In the genomic region with DNA sequence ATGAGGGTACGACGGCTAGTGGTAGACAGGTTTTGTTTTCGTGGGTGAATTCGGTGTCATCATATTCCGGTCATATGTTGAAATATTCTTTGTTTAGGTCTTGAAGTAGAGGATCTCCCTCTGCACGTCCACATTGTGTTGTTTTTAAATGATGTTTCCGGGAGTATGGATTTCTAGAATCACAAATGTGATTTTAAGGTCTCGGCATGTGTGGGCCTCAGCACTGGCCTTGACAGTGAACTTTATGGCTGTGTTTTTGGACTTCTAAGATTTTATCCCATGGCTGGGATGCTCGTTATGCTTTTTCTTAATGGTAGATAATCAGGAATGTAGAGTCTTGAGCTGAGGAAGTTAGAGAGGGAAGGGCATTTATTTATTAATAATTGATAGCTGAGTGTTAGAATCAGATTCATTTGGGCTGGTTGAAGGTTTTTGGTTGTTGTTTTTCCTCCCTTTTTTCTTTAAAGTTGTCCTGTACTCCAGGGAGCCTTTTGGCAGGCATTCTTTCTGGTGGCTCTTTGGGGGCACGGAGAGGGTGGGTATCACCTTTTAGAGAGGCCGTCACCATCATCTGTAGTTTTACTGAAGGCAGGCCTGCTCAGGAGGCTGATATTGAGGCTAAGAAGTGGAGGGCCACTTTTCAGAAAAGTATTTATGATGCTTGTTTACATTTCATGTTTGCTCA, we compare ENCODE assay signal across 8 mouse cellular contexts.
DNase-seq lines count a peak whose midpoint lies in the region; ATAC-seq and TF ChIP-seq lines count a peak whose summit lies in the region.

No protein-coding gene starts in this region.

- no peak for TF ChIP-seq EP300 in ES-Bruce4 (IDR thresholded peaks at IDR 0.05; ENCODE audit: insufficient read depth, low read depth, low read length)

- peak overlapping the region; percentile 83 for H3K4me2 ChIP-seq in heart, embryonic 15.5 days

- H3K27ac ChIP-seq in heart, embryonic 10.5 days: peak overlapping the region; percentile 99
- H3K27ac ChIP-seq in ES-Bruce4 (ENCODE audit: insufficient read depth, low read length): no peak overlapping the region
- peak overlapping the region; percentile 98 for H3K27ac ChIP-seq in heart, embryonic 15.5 days
- H3K27ac ChIP-seq in macrophage: peak overlapping the region; percentile 82

- H3K27me3 ChIP-seq in heart, embryonic 10.5 days (ENCODE audit: insufficient read depth, poor library complexity, severe bottlenecking): no peaks in the 10 kb centered on the region
- no peaks in the 10 kb centered on the region for H3K27me3 ChIP-seq in ES-Bruce4 (ENCODE audit: control insufficient read depth, insufficient read depth, low read length, poor library complexity, severe bottlenecking)
- no peaks in the 10 kb centered on the region for H3K27me3 ChIP-seq in heart, embryonic 15.5 days

- DNase-seq in heart, embryonic 10.5 days (ENCODE audit: low spot score): no peak
- no peak for DNase-seq in heart, adult 8-10 months (ENCODE audit: low spot score)
- no peak for DNase-seq in yolk sac, embryonic 10.5 days (ENCODE audit: low spot score)
- no peak for DNase-seq in right cerebral cortex, postnatal 10 days (ENCODE audit: low spot score in 2 of 2)
- no peak for DNase-seq in cerebellum, adult 18-20 months

- TF ChIP-seq POLR2A in ES-Bruce4 (IDR thresholded peaks at IDR 0.05; ENCODE audit: insufficient read depth, low read length): no peak

- peaks cover 24% of the 10 kb centered on the region for H3K4me1 ChIP-seq in heart, embryonic 10.5 days
- no peaks in the 10 kb centered on the region for H3K4me1 ChIP-seq in ES-Bruce4 (ENCODE audit: control insufficient read depth, insufficient read depth, low read length)
- peaks cover 29% of the 10 kb centered on the region for H3K4me1 ChIP-seq in heart, embryonic 15.5 days (replicated peaks)

- H3K79me2 ChIP-seq in macrophage (ENCODE audit: inconsistent target): peaks cover 55% of the 10 kb centered on the region

- 17% methylated on average over 11 of the region's 11 CpGs for WGBS in heart, embryonic 10.5 days
- WGBS in heart, embryonic 15.5 days: 14% methylated on average over 11 of the region's 11 CpGs
- WGBS in macrophage (ENCODE audit: missing documents): 17% methylated on average over 11 of the region's 11 CpGs

- TF ChIP-seq CTCF in ES-Bruce4 (IDR thresholded peaks at IDR 0.05; ENCODE audit: low read depth, low read length): no peak

- ATAC-seq in heart, embryonic 15.5 days (replicated peaks; ENCODE audit: insufficient number of reproducible peaks, insufficient read depth, low FRiP score, low read depth): no peak

- H3K4me3 ChIP-seq in heart, embryonic 10.5 days: peak overlapping the region; percentile 89
- peak overlapping the region; percentile 68 for H3K4me3 ChIP-seq in ES-Bruce4 (ENCODE audit: low read depth, low read length)
- H3K4me3 ChIP-seq in heart, embryonic 15.5 days: peak overlapping the region; percentile 73
- peak overlapping the region; percentile 76 for H3K4me3 ChIP-seq in macrophage (ENCODE audit: inconsistent target)

- H3K36me3 ChIP-seq in heart, embryonic 10.5 days: 0 out of 2 replicates have a peak, but pooled peaks cover 2% of the 10 kb centered on the region
- no peaks in the 10 kb centered on the region for H3K36me3 ChIP-seq in ES-Bruce4 (ENCODE audit: control insufficient read depth, insufficient read depth, low read length, poor library complexity, severe bottlenecking)
- no peaks in the 10 kb centered on the region for H3K36me3 ChIP-seq in heart, embryonic 15.5 days
- H3K36me3 ChIP-seq in macrophage (ENCODE audit: inconsistent target): no peaks in the 10 kb centered on the region

- H3K9ac ChIP-seq in ES-Bruce4 (ENCODE audit: low read depth, poor library complexity, severe bottlenecking): peak overlapping the region; percentile 80
- H3K9ac ChIP-seq in heart, embryonic 15.5 days: peak overlapping the region; percentile 86

- H3K9me3 ChIP-seq in heart, embryonic 10.5 days: no peaks in the 10 kb centered on the region
- no peaks in the 10 kb centered on the region for H3K9me3 ChIP-seq in ES-Bruce4 (replicated peaks; ENCODE audit: control insufficient read depth, insufficient read depth, low read length, poor library complexity, severe bottlenecking)
- H3K9me3 ChIP-seq in heart, embryonic 15.5 days (replicated peaks): no peaks in the 10 kb centered on the region
